Mouse (Mus musculus): ENCODE measurements around the gene Bscl2.

Gene Bscl2

DNA sequence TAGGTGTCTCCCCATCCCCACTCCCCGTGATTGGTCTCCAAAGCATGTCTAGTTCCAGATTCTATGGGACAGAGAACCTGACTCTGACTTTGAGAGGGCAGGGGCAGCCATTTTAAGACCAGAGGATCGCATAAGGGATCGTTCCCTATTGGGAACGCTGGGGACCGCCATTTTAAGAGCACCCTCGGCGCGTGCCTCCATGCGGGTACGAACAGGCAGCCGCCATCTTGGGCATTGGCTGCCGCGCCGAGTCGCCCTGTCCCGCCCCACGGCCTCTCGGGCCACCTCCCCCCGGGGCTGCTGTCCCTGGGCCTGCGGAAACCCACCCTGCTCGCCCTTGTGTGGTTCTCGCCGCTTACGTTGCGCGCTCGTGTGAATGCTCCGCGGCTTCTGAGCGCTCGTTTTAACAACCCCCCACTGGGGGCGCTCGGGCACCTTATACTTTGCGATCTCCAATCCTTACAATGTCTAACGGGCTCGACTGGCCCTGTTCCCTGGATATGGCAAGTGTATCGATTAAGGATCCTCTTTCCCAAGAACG is at the start of gene Bscl2:
Gene Bscl2 (plus strand): TSS at position 217 of the 541 bp plus-strand sequence.
- DNase-seq = peak; percentile 91

DNA sequence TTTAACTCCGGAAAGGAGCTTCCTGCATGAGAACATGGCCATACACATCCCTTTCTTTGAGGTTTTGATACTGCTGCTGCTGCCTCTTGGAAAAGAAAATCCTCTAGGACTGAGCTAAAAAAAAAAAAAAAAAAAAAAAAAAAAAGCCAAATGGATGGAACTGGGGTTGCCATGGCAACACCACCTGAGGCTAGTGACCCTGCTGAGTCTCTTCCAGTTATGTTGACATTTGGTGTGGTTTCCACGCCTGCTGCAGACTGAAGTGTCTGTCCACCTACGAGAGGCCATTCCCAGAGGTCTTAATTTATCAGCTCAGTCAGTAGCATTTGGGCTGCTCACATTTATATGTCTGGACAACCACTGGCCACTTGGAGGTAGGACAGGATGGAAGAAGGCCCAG is 48.7 kb upstream of the Bscl2 start:
- no peak for DNase-seq

DNA sequence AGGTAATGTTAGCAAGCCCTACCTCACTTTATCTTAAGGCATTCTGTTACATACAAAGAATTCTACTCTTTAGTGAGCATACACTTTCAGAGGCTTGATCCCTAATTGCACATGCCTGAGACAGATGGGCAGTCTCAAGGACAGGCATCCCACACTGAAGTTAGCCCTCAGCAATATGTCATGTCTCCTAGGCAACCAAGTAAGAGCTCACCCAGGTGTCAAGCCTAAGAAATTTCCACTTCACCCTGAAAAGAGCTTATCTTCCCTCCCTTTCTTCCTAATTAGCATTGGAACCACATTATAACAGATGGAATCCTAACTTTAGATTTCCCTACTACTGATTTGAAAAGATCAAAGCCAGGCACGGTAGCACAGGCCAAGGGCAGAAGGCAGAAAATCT is 48.1 kb upstream of the Bscl2 start:
- no peak for DNase-seq

DNA sequence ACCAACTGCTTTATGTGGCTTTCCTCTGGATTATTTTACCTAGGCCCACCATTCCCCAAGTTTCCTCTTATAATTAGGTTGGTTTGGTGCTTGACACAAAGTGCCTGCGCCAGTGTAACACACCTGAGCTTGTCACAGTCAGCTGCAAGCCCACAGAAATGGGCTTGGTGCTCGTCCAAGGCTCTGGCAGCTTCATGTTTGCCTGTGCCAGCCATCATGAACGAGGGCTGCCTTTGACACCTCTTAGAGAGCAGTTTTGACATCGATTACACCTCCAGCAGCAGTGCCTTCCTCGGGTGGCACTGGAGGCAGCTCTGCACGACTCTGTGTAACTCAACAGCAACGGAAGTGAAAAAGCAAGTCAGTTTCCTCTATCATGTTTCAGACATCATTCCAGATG is 47.1 kb upstream of the Bscl2 start:
- no peak for DNase-seq

DNA sequence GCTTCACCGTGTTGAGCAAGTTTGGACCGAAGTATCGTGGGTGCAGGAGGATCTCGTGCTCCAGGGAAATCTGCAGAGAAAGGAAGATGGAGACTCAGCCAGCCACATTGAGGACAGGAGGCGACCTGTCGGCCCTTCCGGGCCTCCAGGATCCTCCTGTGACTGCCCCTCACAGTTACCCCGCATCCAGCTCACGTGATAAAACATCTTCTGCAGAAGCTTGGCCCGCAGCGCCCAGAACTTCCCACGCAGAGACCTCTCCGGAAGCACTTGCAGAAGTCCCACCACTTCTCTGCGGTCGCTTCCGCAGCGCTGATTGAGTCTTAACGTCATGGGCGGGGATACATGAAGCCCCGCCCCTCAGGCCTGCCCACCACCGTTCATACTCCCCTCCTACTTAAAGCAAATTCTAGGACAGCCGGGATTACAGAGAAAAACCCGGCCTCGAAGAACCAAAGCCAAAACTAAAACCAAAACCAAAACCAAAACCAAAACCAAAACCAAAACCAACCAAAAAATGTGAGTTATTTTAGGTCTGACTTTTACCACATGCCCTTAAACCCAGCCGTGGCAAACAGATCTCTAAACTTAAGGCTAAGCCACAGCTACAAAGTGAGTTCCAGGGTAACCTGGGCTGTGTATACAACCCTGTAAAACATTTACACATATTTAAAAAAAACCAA is 38.9 kb upstream of the Bscl2 start, which contains the start of gene Polr2g:
Gene Polr2g (minus strand): TSS at position 314 of the 683 bp plus-strand sequence.
- DNase-seq = peak; percentile 90

DNA sequence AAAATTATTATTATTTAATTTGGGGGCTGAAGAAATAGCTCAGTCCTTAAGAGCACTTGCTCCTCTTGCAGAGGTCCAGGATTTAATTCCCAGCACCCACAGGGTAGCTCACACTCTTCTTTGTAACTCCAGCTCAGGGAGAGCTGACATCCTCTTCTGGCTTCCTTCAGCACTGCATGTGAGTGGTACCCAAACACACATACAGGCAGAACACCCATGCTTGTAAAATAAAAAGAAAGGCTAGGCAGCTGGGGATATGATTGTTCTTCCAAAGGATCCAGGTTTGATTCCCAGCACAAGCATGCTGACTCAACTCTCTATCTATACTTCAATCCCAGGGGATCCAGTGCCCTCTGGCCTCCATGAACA is 38.3 kb upstream of the Bscl2 start:
- DNase-seq = no peak

DNA sequence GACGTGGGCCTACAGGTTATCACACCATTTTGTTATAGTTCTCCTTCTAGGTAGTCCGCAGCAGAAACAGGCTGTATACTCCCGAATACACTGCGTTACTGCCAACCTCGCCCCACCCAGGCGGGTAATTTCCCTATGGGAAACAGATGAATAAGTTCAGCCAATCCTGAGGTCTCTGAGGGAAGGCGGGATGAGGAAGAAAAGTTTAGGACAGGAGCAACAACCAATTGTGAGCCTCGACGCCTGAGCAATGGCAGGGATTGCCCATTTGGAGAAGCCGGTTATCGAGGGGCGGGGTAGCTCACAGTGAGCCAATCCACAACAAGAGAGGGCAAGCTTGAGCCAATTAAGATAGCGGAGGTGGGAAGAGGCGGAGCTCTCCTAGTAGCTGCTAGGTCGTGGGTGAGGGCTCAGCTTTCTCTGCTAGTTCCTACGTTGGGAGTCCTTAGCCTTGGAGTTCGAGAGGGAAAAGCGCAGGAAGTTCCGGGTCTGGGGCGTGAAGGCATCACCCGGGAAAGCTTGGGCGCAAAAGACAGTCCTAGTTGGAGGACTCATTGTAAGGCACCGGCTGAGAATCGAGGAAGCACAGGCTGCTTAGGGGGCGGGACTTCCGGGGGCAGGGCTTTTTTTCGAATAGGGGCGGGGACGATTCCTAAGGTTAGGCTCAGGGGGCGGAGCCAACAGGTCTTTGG is 35.0 kb upstream of the Bscl2 start, which contains the start of gene Zbtb3:
Gene Zbtb3 (plus strand): TSS at position 426 of the 692 bp plus-strand sequence.
- peak; percentile 88 for DNase-seq

DNA sequence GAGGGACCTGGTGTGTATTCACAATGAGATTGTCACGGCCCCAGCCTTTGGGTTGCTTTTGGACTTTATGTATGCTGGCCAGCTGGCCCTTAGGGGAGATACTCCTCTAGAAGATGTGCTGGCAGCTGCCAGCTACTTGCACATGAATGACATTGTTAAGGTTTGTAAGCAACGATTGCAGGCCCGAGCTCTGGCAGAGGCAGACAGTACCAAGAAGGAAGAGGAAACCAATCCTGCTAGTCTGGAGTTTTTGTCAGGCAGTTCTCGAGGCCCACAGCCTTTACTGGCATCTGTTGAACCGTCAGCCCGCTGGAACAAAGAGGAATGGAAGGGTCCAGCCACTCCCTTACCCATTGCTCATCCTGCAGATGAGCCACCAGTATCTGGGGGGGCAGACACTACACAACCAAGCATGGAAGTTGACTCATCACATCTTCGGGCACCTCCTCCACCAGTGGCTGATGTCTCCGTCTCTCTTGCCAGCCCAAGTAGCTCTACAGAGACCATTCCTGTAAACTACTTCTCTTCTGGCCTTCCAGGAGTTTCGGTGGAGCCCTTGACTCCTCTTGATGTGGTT is 34.0 kb upstream of the Bscl2 start:
- no peak for DNase-seq

DNA sequence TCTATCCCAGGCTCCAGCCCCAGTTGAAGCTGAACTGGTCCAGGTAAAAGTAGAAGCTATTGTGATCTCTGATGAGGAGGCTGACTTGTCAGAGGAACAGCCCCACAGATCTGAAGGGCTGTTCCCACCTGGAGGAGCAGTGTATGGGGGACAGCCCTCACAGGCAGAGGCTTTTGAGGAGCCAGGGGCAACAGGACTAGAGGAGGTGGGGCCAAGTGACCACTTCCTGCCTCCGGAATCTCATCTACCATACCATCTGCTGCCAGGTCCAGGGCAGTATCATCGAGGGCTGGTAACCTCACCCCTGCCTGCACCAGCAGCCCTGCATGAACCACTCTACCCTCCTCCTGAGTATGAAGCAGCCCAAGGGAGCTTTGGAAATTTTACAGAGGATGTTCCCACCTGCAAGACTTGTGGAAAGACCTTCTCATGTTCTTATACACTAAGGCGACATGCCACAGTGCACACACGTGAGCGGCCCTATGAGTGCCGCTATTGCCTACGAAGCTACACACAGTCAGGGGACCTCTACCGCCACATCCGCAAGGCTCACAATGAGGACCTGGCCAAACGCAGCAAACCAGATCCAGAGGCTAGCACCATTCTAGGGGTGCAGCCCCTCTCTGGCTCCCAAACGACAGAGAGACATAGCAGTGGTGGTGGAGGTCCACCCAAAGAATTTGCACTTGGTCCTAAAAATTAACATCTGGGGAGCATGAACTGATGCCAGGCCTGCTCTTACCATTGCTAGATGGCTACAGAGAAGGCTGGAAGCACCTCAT is 33.2 kb upstream of the Bscl2 start:
- no peak for DNase-seq

DNA sequence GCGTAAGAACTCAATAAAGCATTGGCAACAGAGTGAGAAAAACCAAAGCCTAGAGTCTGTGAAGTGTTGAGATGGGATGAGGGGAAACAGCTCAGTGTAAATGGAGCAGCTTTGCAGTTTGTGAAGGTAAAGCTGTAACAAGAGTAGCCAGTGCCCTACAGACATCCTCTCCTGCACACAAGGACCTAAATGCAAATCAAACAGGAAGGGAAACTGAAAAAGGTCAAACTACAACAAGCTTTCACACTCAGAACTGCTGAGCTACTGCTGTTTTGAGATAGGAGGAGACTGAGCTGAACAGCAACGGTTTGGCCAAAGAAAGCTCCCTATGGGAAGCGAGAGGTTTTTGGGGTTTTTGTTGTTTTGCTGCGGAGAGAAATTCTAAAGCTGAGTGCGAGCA is 30.5 kb upstream of the Bscl2 start:
- DNase-seq = no peak

DNA sequence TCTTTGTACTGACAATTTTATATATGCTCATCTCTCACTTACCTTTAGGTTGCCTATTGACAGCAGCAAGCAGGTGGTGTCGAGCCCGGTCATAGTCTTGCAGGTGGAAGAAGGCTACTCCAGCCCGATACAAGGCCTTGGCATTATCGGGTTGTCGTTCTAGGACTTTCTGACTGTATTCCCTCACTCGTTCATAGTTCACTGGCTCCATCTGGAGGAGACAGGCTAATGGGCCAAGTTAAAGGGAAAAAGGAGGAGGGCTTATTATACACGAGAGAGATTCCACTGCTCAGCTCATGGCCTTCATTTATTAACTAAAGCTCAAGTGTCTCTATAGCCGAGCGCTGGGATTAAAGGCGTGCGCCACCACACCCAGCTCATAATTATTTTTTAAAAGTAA is 21.5 kb upstream of the Bscl2 start:
- DNase-seq = no peak

DNA sequence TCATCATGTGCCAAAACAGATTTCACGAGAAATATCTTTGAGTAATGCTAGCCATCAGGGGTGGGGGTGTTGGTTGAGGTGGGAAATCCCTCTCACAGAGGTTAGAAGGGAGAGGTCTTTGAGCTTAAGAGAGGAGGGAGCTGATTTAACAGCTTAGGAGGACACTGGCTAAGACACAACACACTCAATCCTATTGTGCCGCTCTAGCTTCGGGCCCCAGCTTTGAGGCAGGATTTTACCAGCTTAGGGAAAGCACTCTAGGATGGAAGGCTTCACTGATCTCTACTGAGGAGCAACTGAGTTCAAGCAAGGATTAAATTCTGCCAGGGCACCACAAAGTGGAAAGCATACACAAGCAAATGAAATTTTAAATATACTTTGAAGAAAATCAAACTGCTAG is 20.3 kb upstream of the Bscl2 start:
- no peak for DNase-seq

DNA sequence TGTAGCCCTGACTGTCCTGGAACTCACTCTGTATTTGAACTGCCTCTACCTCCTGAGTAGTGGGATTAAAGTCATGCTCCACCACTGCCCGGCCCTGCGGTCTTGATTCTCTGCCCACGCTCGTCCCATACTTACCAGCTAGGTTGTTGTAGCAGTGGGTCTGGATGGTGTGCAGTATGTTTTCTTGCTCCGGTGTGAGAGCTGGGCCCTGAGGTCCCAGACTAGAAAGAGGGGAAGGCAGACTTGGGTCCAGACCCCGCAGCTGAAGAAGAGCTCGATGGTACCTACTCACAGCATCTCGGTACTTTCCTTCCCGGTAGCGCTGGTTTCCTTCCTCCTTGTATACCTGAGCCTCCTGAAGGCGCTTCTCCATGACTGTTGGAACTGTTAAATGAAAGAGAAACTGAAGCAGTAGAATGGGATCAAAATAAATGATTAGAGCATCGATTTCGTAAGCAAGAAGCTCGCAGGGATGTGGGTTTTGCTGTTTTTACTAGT is 18.9 kb upstream of the Bscl2 start:
- DNase-seq = peak; percentile 36

DNA sequence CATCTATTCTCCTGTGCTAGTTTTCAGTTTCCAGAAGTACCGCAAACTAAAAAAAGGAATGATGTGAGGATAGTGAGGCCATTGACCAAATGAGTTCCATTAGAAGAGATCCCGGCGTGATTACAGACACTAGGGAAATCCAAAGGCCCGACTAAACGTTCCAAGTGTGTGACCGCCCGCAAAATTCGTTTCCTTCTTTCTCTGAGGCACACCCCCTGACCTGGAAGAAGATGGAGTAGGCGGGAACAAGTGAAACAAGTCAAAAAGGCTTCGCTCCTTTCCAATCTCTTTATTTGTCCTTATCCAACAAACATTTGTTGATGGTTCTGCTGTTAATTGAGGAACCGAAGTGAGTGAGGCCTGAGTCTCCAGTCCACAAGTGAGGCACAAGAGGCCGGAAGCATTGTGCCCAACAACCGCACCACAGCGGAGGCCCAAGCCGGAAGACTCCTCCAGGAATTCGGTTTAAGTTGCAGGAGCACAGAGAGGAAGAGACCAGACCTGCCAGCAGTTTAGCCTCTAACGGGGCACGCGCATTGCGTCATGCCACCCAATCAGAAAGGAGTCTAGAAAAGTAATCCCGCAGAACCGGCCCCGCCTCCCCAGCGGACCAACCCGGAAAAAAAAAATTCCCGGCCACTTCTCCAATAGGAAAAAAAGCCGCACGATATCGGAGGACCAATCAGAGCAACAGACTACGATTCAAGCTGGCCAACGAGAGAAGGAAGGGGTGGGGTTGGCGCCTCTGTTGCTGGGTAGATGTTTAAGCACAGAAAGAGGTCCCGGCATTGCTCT is 18.3 kb upstream of the Bscl2 start, which contains the start of gene Ttc9c:
Gene Ttc9c (minus strand): TSS at position 533 of the 795 bp plus-strand sequence.
- DNase-seq = peak; percentile 91

DNA sequence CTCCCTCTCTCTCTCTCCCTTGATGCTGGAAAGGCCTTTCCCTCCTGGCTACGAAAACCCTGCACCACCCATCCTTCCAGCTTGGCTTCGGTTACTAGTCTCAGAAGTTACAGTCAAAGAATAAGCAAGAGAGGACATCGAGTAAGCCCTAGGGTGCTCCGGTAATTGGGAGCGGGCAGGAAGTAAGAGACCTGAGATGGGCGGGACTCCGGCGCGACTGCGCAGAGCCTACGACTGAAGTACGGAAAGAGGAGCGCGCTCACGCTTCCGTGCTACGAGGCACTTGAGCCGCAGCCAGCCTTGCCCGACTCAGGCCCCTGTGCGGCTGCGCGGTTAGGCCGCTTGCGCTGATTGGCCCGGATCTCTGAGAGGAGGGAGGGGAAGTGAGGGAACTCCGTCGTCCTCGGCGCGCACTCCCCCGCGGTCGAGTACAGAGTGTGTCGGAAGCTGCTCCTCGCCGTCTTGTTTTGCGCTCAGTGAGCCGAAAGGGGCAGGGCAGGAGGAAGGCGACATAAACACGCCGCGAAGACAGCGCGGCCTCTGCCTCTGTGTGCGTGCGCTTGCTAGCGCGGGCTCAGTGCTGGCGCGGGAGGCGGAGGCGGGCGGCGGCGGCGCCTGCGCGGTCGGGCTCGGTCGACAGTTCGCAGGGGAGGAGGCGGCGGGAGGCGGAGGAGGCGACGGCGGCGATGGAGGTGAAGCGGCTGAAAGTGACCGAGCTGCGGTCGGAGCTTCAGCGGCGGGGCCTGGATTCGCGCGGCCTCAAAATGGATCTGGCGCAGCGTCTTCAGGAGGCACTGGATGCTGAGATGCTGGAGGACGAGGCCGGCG is 17.5 kb upstream of the Bscl2 start, which contains the start of gene Hnrnpul2:
Gene Hnrnpul2 (plus strand): TSS at position 415 of the 828 bp plus-strand sequence.
- DNase-seq = peak; percentile 96

DNA sequence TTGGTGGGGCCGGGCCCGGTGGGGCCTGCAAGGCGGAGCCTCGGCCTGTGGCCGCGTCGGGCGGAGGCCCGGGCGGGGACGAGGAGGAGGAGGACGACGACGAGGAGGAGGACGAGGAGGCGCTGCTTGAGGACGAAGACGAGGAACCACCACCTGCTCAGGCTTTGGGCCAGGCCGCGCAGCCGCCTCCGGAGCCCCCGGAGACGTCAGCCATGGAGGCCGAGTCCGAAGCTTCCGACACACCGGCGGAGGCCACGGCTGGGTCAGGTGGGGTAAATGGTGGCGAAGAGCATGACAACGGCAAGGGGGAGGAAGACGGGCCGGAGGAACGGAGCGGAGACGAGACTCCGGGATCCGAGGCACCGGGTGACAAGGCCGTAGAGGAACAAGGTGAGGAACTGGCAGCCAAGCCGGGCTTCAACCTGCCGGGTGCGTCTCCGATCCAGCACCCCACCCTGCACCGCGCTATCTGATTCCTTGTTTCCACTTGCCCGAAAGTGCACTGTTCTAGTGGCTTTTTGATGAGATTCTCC is 16.8 kb upstream of the Bscl2 start:
- peak; percentile 70 for DNase-seq

DNA sequence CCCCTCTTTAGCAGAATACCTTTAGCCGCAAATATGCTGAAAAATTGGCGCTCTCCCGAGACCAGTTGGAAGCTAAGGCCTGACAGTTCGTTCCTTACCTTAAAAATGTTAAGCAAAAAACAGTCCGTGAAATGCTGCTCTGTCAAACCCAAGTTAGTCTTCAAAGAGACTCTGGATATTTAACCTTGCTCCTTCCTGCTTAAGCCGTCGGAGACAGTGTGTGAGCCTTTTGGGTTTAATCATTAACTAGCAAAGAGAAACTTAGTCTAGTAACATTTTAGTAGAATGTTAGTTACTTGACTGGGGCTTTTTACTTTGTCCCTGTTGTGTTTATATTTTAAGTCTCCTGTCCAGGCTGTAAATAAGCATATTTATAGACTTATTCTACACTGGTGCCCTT is 16.1 kb upstream of the Bscl2 start:
- no peak for DNase-seq

DNA sequence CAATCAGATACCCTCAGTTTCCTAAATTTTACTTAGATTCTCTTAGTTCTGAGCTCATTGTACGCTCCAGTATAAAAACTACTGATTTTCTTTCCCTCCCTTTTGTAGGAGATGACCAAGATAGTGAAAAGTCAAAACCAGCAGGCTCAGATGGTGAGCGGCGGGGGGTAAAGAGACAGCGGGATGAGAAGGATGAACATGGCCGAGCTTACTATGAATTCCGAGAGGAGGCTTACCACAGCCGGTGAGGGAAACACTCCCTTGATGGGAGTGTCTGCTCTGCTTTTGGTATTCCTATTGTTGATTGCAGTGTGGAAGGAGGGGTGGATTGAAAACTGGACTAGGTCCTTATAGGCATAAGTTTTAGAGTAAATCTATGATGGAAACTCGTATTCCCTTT is 14.6 kb upstream of the Bscl2 start:
- no peak for DNase-seq

DNA sequence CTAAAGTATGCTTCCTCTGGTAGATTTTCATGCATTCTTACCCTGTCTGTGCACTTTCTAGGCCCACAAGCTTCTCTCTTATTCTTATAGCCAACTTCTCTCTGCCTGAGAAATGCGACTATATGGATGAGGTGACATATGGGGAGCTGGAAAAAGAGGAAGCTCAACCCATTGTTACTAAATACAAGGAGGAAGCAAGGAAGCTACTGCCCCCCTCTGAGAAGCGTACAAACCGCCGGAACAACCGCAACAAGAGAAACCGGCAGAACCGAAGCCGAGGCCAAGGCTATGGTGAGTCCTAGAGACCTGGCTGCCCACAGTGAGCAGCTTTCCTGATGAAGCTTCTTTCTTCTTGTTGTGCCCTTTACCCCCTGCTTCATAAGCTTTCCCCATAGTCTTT is 7.6 kb upstream of the Bscl2 start, which contains the start of gene AC129217.1:
Gene AC129217.1 (plus strand): TSS at position 114 of the 400 bp plus-strand sequence.
- no peak for DNase-seq

DNA sequence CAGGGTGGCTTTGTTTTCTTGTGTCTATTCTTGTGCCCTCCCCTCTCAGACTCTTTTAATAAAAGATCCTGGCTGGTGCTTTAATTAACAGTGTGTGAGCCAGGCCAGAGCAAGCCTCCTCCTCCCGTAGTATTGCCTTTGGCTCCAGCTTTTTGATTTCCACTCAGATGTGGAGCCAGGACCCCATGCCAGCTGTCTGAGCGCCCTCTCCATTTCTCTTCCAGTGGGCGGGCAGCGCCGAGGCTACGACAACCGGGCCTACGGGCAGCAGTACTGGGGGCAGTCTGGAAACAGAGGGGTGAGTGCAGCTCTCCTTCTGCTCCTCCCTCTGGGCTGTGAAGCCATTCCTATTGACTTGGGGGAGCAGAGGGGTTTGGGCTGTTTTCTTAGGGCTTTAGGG is 6.6 kb upstream of the Bscl2 start:
- no peak for DNase-seq

DNA sequence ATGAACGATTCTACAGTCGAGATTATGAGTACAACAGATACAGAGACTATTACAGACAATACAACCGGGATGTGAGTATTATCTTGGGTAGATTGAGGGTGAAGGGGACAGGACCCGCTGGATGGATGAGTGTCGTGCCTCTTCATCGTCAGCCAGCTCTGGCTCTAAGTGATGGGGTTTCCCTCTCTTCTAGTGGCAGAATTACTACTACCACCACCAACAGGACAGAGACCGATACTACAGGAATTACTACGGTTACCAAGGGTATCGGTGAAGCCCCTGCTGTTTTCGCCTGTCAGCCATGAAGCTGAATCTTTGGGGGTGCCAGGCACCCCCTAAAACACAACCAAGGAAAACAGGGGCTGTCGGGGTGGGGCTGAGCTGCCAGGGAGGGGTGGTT is 6.0 kb upstream of the Bscl2 start:
- DNase-seq = no peak
